Mouse (Mus musculus): ENCODE results near the gene Entpd3. TPM values are rescaled to one million over a fixed set of nuclear protein-coding genes. Genes with fewer than 3 reads are reported as not detected.

The Entpd3 gene
- polyA plus RNA-seq, 1 experiment from 2014 or later, result 0.66 TPM

GRCm38 (mm10) chr9:120547026-120547668 is 7.5 kb downstream of the Entpd3 start:
- Histone ChIP-seq H3K4me2 (peak overlapping the region; percentile 11; the same call in 1 of the 2 replicates), H3K9ac (ENCODE audit: low read depth, low read length) (no peak overlapping the region), H3K27me3 (ENCODE audit: control insufficient read depth, insufficient read depth, low read length) (peaks cover 4% of the 10 kb centered on the region; the same call in 1 of the 2 replicates), H3K36me3 (ENCODE audit: control insufficient read depth, insufficient read depth, low read length) (no peaks in the 10 kb centered on the region), H3K4me3 (ENCODE audit: low read depth, low read length) (no peak overlapping the region), H3K4me1 (ENCODE audit: control insufficient read depth, insufficient read depth, low read length) (no peaks in the 10 kb centered on the region), H3K27ac (ENCODE audit: low read depth, low read length) (no peak overlapping the region), H3K9me3 (replicated peaks; ENCODE audit: control insufficient read depth, low read length) (no peaks in the 10 kb centered on the region)
- 26% methylated on average over 16 of the region's 16 CpGs for WGBS (ENCODE audit: insufficient replicate concordance)
- no peak for ATAC-seq (replicated peaks; ENCODE audit: insufficient number of reproducible peaks, low FRiP score, low TSS enrichment)

GRCm38 (mm10) chr9:120550778-120551177 is 11.2 kb downstream of the Entpd3 start:
- Histone ChIP-seq H3K9ac (ENCODE audit: low read depth, low read length) (no peak overlapping the region), H3K27ac (ENCODE audit: low read depth, low read length) (no peak overlapping the region), H3K4me1 (ENCODE audit: control insufficient read depth, insufficient read depth, low read length) (no peaks in the 10 kb centered on the region), H3K4me3 (ENCODE audit: low read depth, low read length) (no peak overlapping the region), H3K36me3 (ENCODE audit: control insufficient read depth, insufficient read depth, low read length) (no peaks in the 10 kb centered on the region), H3K4me2 (no peak overlapping the region), H3K9me3 (replicated peaks; ENCODE audit: control insufficient read depth, low read length) (no peaks in the 10 kb centered on the region), H3K27me3 (ENCODE audit: control insufficient read depth, insufficient read depth, low read length) (no peaks in the 10 kb centered on the region)
- 89% methylated on average over 9 of the region's 9 CpGs for WGBS (ENCODE audit: insufficient replicate concordance)
- ATAC-seq (replicated peaks; ENCODE audit: insufficient number of reproducible peaks, low FRiP score, low TSS enrichment), result no peak

- no peak overlapping the region for H3K27ac ChIP-seq (ENCODE audit: low read depth, low read length)
- no peak overlapping the region for H3K9ac ChIP-seq (ENCODE audit: low read depth, low read length)
- no peak overlapping the region for H3K4me3 ChIP-seq (ENCODE audit: low read depth, low read length)
- no peaks in the 10 kb centered on the region for H3K36me3 ChIP-seq (ENCODE audit: control insufficient read depth, insufficient read depth, low read length)
- WGBS (ENCODE audit: insufficient replicate concordance), result 73% methylated on average over 3 of the region's 3 CpGs
- no peak for ATAC-seq (replicated peaks; ENCODE audit: insufficient number of reproducible peaks, low FRiP score, low TSS enrichment)
- H3K4me2 ChIP-seq, result no peak overlapping the region
- no peaks in the 10 kb centered on the region for H3K9me3 ChIP-seq (replicated peaks; ENCODE audit: control insufficient read depth, low read length)
- no peaks in the 10 kb centered on the region for H3K4me1 ChIP-seq (ENCODE audit: control insufficient read depth, insufficient read depth, low read length)
- H3K27me3 ChIP-seq (ENCODE audit: control insufficient read depth, insufficient read depth, low read length), result no peaks in the 10 kb centered on the region
Observed at GRCm38 (mm10) chr9:120563590-120563989, 24.0 kb downstream of the Entpd3 start.

GRCm38 (mm10) chr9:120564247-120564646 is 24.6 kb downstream of the Entpd3 start:
- ATAC-seq (replicated peaks; ENCODE audit: insufficient number of reproducible peaks, low FRiP score, low TSS enrichment), result no peak
- no peak overlapping the region for H3K4me3 ChIP-seq (ENCODE audit: low read depth, low read length)
- H3K27me3 ChIP-seq (ENCODE audit: control insufficient read depth, insufficient read depth, low read length), result no peaks in the 10 kb centered on the region
- no peaks in the 10 kb centered on the region for H3K9me3 ChIP-seq (replicated peaks; ENCODE audit: control insufficient read depth, low read length)
- no peaks in the 10 kb centered on the region for H3K4me1 ChIP-seq (ENCODE audit: control insufficient read depth, insufficient read depth, low read length)
- H3K9ac ChIP-seq (ENCODE audit: low read depth, low read length), result no peak overlapping the region
- no peaks in the 10 kb centered on the region for H3K36me3 ChIP-seq (ENCODE audit: control insufficient read depth, insufficient read depth, low read length)
- no peak overlapping the region for H3K27ac ChIP-seq (ENCODE audit: low read depth, low read length)
- 64% methylated on average over 2 of the region's 2 CpGs for whole genome bisulfite sequencing (ENCODE audit: insufficient replicate concordance)
- no peak overlapping the region for H3K4me2 ChIP-seq

- H3K27me3 ChIP-seq (ENCODE audit: control insufficient read depth, insufficient read depth, low read length), result no peaks in the 10 kb centered on the region
- ATAC-seq (replicated peaks; ENCODE audit: insufficient number of reproducible peaks, low FRiP score, low TSS enrichment), result no peak
- peaks cover 6% of the 10 kb centered on the region; the same call in 1 of the 2 replicates for H3K4me1 ChIP-seq (ENCODE audit: control insufficient read depth, insufficient read depth, low read length)
- no peak overlapping the region for H3K4me2 ChIP-seq
- no peak overlapping the region for H3K27ac ChIP-seq (ENCODE audit: low read depth, low read length)
- no peaks in the 10 kb centered on the region for H3K9me3 ChIP-seq (replicated peaks; ENCODE audit: control insufficient read depth, low read length)
- no peak overlapping the region for H3K9ac ChIP-seq (ENCODE audit: low read depth, low read length)
- 63% methylated on average over 5 of the region's 5 CpGs for WGBS (ENCODE audit: insufficient replicate concordance)
- H3K4me3 ChIP-seq (ENCODE audit: low read depth, low read length), result no peak overlapping the region
- no peaks in the 10 kb centered on the region for H3K36me3 ChIP-seq (ENCODE audit: control insufficient read depth, insufficient read depth, low read length)
Observed at GRCm38 (mm10) chr9:120566384-120566783, 26.8 kb downstream of the Entpd3 start.

GRCm38 (mm10) chr9:120568917-120569316 is 29.3 kb downstream of the Entpd3 start:
- Histone ChIP-seq H3K9ac (ENCODE audit: low read depth, low read length) (no peak overlapping the region), H3K27me3 (ENCODE audit: control insufficient read depth, insufficient read depth, low read length) (no peaks in the 10 kb centered on the region), H3K27ac (ENCODE audit: low read depth, low read length) (peak overlapping the region; percentile 76), H3K36me3 (ENCODE audit: control insufficient read depth, insufficient read depth, low read length) (0 out of 2 replicates have a peak, but pooled peaks cover 5% of the 10 kb centered on the region), H3K4me3 (ENCODE audit: low read depth, low read length) (no peak overlapping the region), H3K4me2 (0 out of 2 replicates have a peak overlapping the region, but pooled peaks have one; percentile 6), H3K9me3 (replicated peaks; ENCODE audit: control insufficient read depth, low read length) (no peaks in the 10 kb centered on the region), H3K4me1 (ENCODE audit: control insufficient read depth, insufficient read depth, low read length) (peaks cover 12% of the 10 kb centered on the region)
- ATAC-seq (replicated peaks; ENCODE audit: insufficient number of reproducible peaks, low FRiP score, low TSS enrichment), result peak; percentile 79
- 42% methylated on average over 2 of the region's 2 CpGs for WGBS (ENCODE audit: insufficient replicate concordance)

GRCm38 (mm10) chr9:120569721-120570333 is 30.2 kb downstream of the Entpd3 start:
- no peak overlapping the region; the same call in 1 of the 2 replicates for H3K4me3 ChIP-seq (ENCODE audit: low read depth, low read length)
- no peaks in the 10 kb centered on the region for H3K27me3 ChIP-seq (ENCODE audit: control insufficient read depth, insufficient read depth, low read length)
- peaks cover 9% of the 10 kb centered on the region for H3K36me3 ChIP-seq (ENCODE audit: control insufficient read depth, insufficient read depth, low read length)
- peaks cover 12% of the 10 kb centered on the region for H3K4me1 ChIP-seq (ENCODE audit: control insufficient read depth, insufficient read depth, low read length)
- H3K27ac ChIP-seq (ENCODE audit: low read depth, low read length), result peak overlapping the region; percentile 41
- 57% methylated on average over 13 of the region's 13 CpGs for WGBS (ENCODE audit: insufficient replicate concordance)
- no peak for ATAC-seq (replicated peaks; ENCODE audit: insufficient number of reproducible peaks, low FRiP score, low TSS enrichment)
- peak overlapping the region; percentile 37 for H3K4me2 ChIP-seq
- no peaks in the 10 kb centered on the region for H3K9me3 ChIP-seq (replicated peaks; ENCODE audit: control insufficient read depth, low read length)
- H3K9ac ChIP-seq (ENCODE audit: low read depth, low read length), result 0 out of 2 replicates have a peak overlapping the region, but pooled peaks have one; percentile 28

GRCm38 (mm10) chr9:120570334-120570725 is 30.7 kb downstream of the Entpd3 start:
- no peak for ATAC-seq (replicated peaks; ENCODE audit: insufficient number of reproducible peaks, low FRiP score, low TSS enrichment)
- peaks cover 12% of the 10 kb centered on the region for H3K4me1 ChIP-seq (ENCODE audit: control insufficient read depth, insufficient read depth, low read length)
- 58% methylated on average over 2 of the region's 2 CpGs for WGBS (ENCODE audit: insufficient replicate concordance)
- peaks cover 14% of the 10 kb centered on the region for H3K36me3 ChIP-seq (ENCODE audit: control insufficient read depth, insufficient read depth, low read length)
- H3K9me3 ChIP-seq (replicated peaks; ENCODE audit: control insufficient read depth, low read length), result no peaks in the 10 kb centered on the region
- no peaks in the 10 kb centered on the region for H3K27me3 ChIP-seq (ENCODE audit: control insufficient read depth, insufficient read depth, low read length)
- peak overlapping the region; percentile 86 for H3K4me2 ChIP-seq
- peak overlapping the region; percentile 87 for H3K4me3 ChIP-seq (ENCODE audit: low read depth, low read length)
- H3K9ac ChIP-seq (ENCODE audit: low read depth, low read length), result no peak overlapping the region
- peak overlapping the region; percentile 57; the same call in 1 of the 2 replicates for H3K27ac ChIP-seq (ENCODE audit: low read depth, low read length)

Measured in heart, embryonic 11.5 days (tissue).